Mouse (Mus musculus) forebrain, embryonic 15.5 days (tissue): ENCODE measurements at regions not wholly inside any gene's neighbourhood (a gene's known extent, or its start where the extent isn't known, plus 50 kb on each side); places are given as distances from the start of the nearest gene placed in this dataset.
A peak's percentile ranks its signal among the peaks of the same experiment; 100 is the strongest.
"Not testable (repeated sequence)": the region's sequence is repeated elsewhere in the genome, so short reads cannot be mapped to it uniquely, and the experiment has no call there.

ENCODE experiments used
- ATAC-seq: fragments of 200-750 bp; cut with Nextera tagmentation; replicated peaks from 2 replicates; pipeline ENCODE4 v1.8.0; 2017; ENCODE audit warnings: mild to moderate bottlenecking, moderate TSS enrichment, moderate library complexity
- H3K27ac ChIP-seq: fragments of 300-500 bp; sonication (generic); replicated peaks from 2 replicates; pipeline ENCODE4 v1.5.1; 2015; ENCODE audit warnings: mild to moderate bottlenecking, inconsistent platforms
- H3K27me3 ChIP-seq: fragments of 300-500 bp; sonication (generic); 2 replicates; pipeline ENCODE4 v1.6.1; 2015; ENCODE audit warnings: inconsistent platforms
- H3K36me3 ChIP-seq: fragments of 300-500 bp; sonication (generic); 2 replicates; pipeline ENCODE4 v1.6.1; 2015; ENCODE audit warnings: mild to moderate bottlenecking, inconsistent platforms
- H3K4me1 ChIP-seq: fragments of 300-500 bp; sonication (generic); 2 replicates; pipeline ENCODE4 v1.6.1; 2015; ENCODE audit warnings: inconsistent platforms
- H3K4me2 ChIP-seq: fragments of 300-500 bp; sonication (generic); replicated peaks from 2 replicates; pipeline ENCODE4 v1.6.1; 2015; ENCODE audit warnings: mild to moderate bottlenecking, inconsistent platforms
- H3K4me3 ChIP-seq: fragments of 300-500 bp; sonication (generic); 2 replicates; pipeline ENCODE4 v1.5.1; 2015; ENCODE audit warnings: mild to moderate bottlenecking, inconsistent platforms
- H3K9ac ChIP-seq: fragments of 300-500 bp; sonication (generic); replicated peaks from 2 replicates; pipeline ENCODE4 v1.6.1; 2015; ENCODE audit warnings: mild to moderate bottlenecking, inconsistent platforms
- H3K9me3 ChIP-seq: fragments of 300-500 bp; sonication (generic); 2 replicates; pipeline ENCODE4 v1.6.1; 2016; ENCODE audit warnings: inconsistent platforms
- WGBS: fragments of 180-500 bp; shearing (Covaris S2); methylation state at CpG from one replicate; pipeline ENCODE4 v1.1.7; 2015; ENCODE audit warnings: mixed read lengths; 5-methylcytosine and 5-hydroxymethylcytosine counted together

GRCm38 (mm10) chr3:49638601-49639000 is 118.5 kb downstream of the Pcdh18 start:
- WGBS: 78% methylated on average over 2 of the region's 2 CpGs

GRCm38 (mm10) chr3:49636676-49637075 is 120.4 kb downstream of the Pcdh18 start:
- Histone ChIP-seq H3K27me3 (no peaks in the 10 kb centered on the region), H3K36me3 (no peaks in the 10 kb centered on the region), H3K27ac (no peak overlapping the region), H3K9ac (no peak overlapping the region), H3K4me2 (no peak overlapping the region), H3K9me3 (no peaks in the 10 kb centered on the region), H3K4me3 (no peak overlapping the region), H3K4me1 (peaks cover 3% of the 10 kb centered on the region; the same call in 1 of the 2 replicates)
- no peak for ATAC-seq
- 68% methylated on average over 2 of the region's 2 CpGs for WGBS

More at GRCm38 (mm10) chr3:49638601-49639000, 118.5 kb downstream of the Pcdh18 start:
- H3K4me3 ChIP-seq: no peak overlapping the region
- no peak overlapping the region for H3K4me2 ChIP-seq
- H3K9me3 ChIP-seq: no peaks in the 10 kb centered on the region
- no peak overlapping the region for H3K27ac ChIP-seq
- H3K36me3 ChIP-seq: no peaks in the 10 kb centered on the region
- H3K4me1 ChIP-seq: peaks cover 13% of the 10 kb centered on the region
- H3K9ac ChIP-seq: no peak overlapping the region
- no peaks in the 10 kb centered on the region for H3K27me3 ChIP-seq
- no peak for ATAC-seq

GRCm38 (mm10) chr3:49592706-49593451 is 164.2 kb downstream of the Pcdh18 start:
- peaks cover 8% of the 10 kb centered on the region; the same call in 1 of the 2 replicates for H3K4me1 ChIP-seq
- no peaks in the 10 kb centered on the region for H3K9me3 ChIP-seq
- H3K27me3 ChIP-seq: no peaks in the 10 kb centered on the region
- peak overlapping the region; percentile 11; the same call in 1 of the 2 replicates for H3K27ac ChIP-seq
- H3K36me3 ChIP-seq: no peaks in the 10 kb centered on the region
- H3K4me2 ChIP-seq: no peak overlapping the region
- H3K4me3 ChIP-seq: no peak overlapping the region
- peak; percentile 95 for ATAC-seq
- H3K9ac ChIP-seq: no peak overlapping the region
- WGBS: 10% methylated on average over 9 of the region's 9 CpGs

GRCm38 (mm10) chr3:49590234-49590633 is 166.9 kb downstream of the Pcdh18 start:
- WGBS: 60% methylated on average over 2 of the region's 2 CpGs
- peaks cover 8% of the 10 kb centered on the region; the same call in 1 of the 2 replicates for H3K4me1 ChIP-seq
- H3K36me3 ChIP-seq: no peaks in the 10 kb centered on the region
- H3K9me3 ChIP-seq: no peaks in the 10 kb centered on the region
- no peak overlapping the region for H3K9ac ChIP-seq
- H3K27ac ChIP-seq: no peak overlapping the region
- no peaks in the 10 kb centered on the region for H3K27me3 ChIP-seq
- H3K4me2 ChIP-seq: no peak overlapping the region
- H3K4me3 ChIP-seq: no peak overlapping the region
- no peak for ATAC-seq

GRCm38 (mm10) chr3:49586531-49587168 is 170.5 kb downstream of the Pcdh18 start:
- 45% methylated on average over 6 of the region's 6 CpGs for WGBS
- Histone ChIP-seq H3K27me3 (no peaks in the 10 kb centered on the region), H3K9me3 (no peaks in the 10 kb centered on the region), H3K4me2 (no peak overlapping the region), H3K4me3 (no peak overlapping the region), H3K9ac (no peak overlapping the region), H3K36me3 (no peaks in the 10 kb centered on the region), H3K27ac (no peak overlapping the region), H3K4me1 (no peaks in the 10 kb centered on the region)
- no peak for ATAC-seq

GRCm38 (mm10) chr3:49585962-49586361 is 171.2 kb downstream of the Pcdh18 start:
- ATAC-seq, H3K4me3 ChIP-seq, H3K27me3 ChIP-seq, H3K4me2 ChIP-seq, H3K27ac ChIP-seq, H3K36me3 ChIP-seq, H3K9ac ChIP-seq, H3K9me3 ChIP-seq, H3K4me1 ChIP-seq: not testable (repeated sequence)

- Histone ChIP-seq H3K9me3 (no peaks in the 10 kb centered on the region), H3K4me2 (no peak overlapping the region), H3K4me3 (no peak overlapping the region), H3K4me1 (peaks cover 17% of the 10 kb centered on the region), H3K27ac (no peak overlapping the region; the same call in none of the 2 replicates), H3K9ac (no peak overlapping the region), H3K36me3 (no peaks in the 10 kb centered on the region), H3K27me3 (no peaks in the 10 kb centered on the region)
- WGBS: 54% methylated on average over 8 of the region's 8 CpGs
- ATAC-seq: peak; percentile 87
Measured at GRCm38 (mm10) chr3:49566769-49567729, 190.1 kb downstream of the Pcdh18 start.

- no peak overlapping the region for H3K9ac ChIP-seq
- H3K9me3 ChIP-seq: no peaks in the 10 kb centered on the region
- no peak overlapping the region for H3K4me3 ChIP-seq
- no peaks in the 10 kb centered on the region for H3K27me3 ChIP-seq
- no peak for ATAC-seq
- H3K36me3 ChIP-seq: no peaks in the 10 kb centered on the region
- H3K4me2 ChIP-seq: no peak overlapping the region
- no peak overlapping the region for H3K27ac ChIP-seq
- no peaks in the 10 kb centered on the region for H3K4me1 ChIP-seq
Measured at GRCm38 (mm10) chr3:49527642-49528041, 229.5 kb downstream of the Pcdh18 start.

GRCm38 (mm10) chr3:49520088-49520487 is 237.0 kb downstream of the Pcdh18 start:
- ATAC-seq: peak; percentile 71; the same call in 1 of the 2 replicates
- H3K27ac ChIP-seq: no peak overlapping the region
- no peaks in the 10 kb centered on the region for H3K9me3 ChIP-seq
- H3K4me2 ChIP-seq: no peak overlapping the region
- no peaks in the 10 kb centered on the region for H3K36me3 ChIP-seq
- no peaks in the 10 kb centered on the region for H3K27me3 ChIP-seq
- no peak overlapping the region for H3K9ac ChIP-seq
- 43% methylated on average over 2 of the region's 2 CpGs for WGBS
- no peak overlapping the region for H3K4me3 ChIP-seq
- no peaks in the 10 kb centered on the region for H3K4me1 ChIP-seq

- ATAC-seq: no peak
- 78% methylated on average over 6 of the region's 6 CpGs for WGBS
- H3K27me3 ChIP-seq: no peaks in the 10 kb centered on the region
Measured at GRCm38 (mm10) chr3:49504581-49504980, 252.5 kb downstream of the Pcdh18 start.

GRCm38 (mm10) chr3:49502351-49502750 is 254.8 kb downstream of the Pcdh18 start:
- no peak overlapping the region for H3K4me2 ChIP-seq

More at GRCm38 (mm10) chr3:49504581-49504980, 252.5 kb downstream of the Pcdh18 start:
- H3K9ac ChIP-seq: no peak overlapping the region
- no peaks in the 10 kb centered on the region for H3K9me3 ChIP-seq
- no peaks in the 10 kb centered on the region for H3K36me3 ChIP-seq
- no peak overlapping the region for H3K27ac ChIP-seq
- H3K4me1 ChIP-seq: no peaks in the 10 kb centered on the region
- H3K4me3 ChIP-seq: no peak overlapping the region
- H3K4me2 ChIP-seq: no peak overlapping the region

GRCm38 (mm10) chr3:49485105-49485504 is 272.0 kb downstream of the Pcdh18 start:
- no peak overlapping the region for H3K9ac ChIP-seq
- WGBS: 85% methylated on average over 8 of the region's 8 CpGs
- no peak overlapping the region for H3K27ac ChIP-seq
- no peaks in the 10 kb centered on the region for H3K4me1 ChIP-seq
- H3K4me2 ChIP-seq: no peak overlapping the region
- H3K9me3 ChIP-seq: no peaks in the 10 kb centered on the region
- ATAC-seq: no peak
- H3K27me3 ChIP-seq: no peaks in the 10 kb centered on the region
- H3K36me3 ChIP-seq: no peaks in the 10 kb centered on the region
- no peak overlapping the region for H3K4me3 ChIP-seq

More at GRCm38 (mm10) chr3:49502351-49502750, 254.8 kb downstream of the Pcdh18 start:
- H3K36me3 ChIP-seq: no peaks in the 10 kb centered on the region
- H3K4me1 ChIP-seq: no peaks in the 10 kb centered on the region
- H3K27me3 ChIP-seq: no peaks in the 10 kb centered on the region
- no peak overlapping the region for H3K27ac ChIP-seq
- no peak overlapping the region for H3K4me3 ChIP-seq
- H3K9me3 ChIP-seq: no peaks in the 10 kb centered on the region
- no peak for ATAC-seq
- H3K9ac ChIP-seq: no peak overlapping the region
- 86% methylated on average over 4 of the region's 4 CpGs for WGBS
